Mouse (Mus musculus) T-helper 1 cell (primary cell): Measurements from ENCODE around the gene Spry1.

Experiments used
- in situ Hi-C: fragments of 300-600 bp; cut with MboI, MseI; formaldehyde crosslinking; loops from one replicate; pipeline ENCODE4 v1.15.1; 2025; ENCODE audit warnings: high pct_unique_total_duplicates

Spry1 gene

GRCm38 (mm10) chr3:37639690-37640089 is at the start of gene Spry1:
Gene Spry1, plus strand, starts transcription at chr3:37639947.
- in situ Hi-C loops: loop anchor here (10.0 kb wide), 1 partner anchor 545 kb away; no protein-coding TSS in a partner anchor

DNA sequence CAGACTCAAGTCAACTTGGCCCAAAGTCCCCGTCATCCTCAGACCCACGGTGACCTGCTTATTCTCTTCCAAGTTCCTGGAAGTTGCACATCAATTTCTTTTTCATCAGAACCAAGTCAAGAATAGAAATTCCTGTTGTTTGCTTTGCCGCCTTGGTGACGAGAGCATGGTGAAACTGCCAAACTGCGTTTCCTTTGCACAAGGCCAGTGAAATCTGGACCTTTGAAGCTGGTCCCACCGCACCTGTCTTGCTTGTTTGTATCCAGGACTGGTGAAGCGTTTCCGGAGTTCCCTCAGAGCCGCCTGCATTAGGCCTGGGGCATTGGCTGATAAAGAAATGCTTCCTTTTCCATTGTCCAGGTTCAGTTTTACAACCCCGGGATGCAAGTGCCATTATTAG is 44.0 kb upstream of the Spry1 start:
- in situ Hi-C loops: no loop called here

GRCm38 (mm10) chr3:37596519-37596918 is 43.2 kb upstream of the Spry1 start:
- in situ Hi-C loops: no loop called here

DNA sequence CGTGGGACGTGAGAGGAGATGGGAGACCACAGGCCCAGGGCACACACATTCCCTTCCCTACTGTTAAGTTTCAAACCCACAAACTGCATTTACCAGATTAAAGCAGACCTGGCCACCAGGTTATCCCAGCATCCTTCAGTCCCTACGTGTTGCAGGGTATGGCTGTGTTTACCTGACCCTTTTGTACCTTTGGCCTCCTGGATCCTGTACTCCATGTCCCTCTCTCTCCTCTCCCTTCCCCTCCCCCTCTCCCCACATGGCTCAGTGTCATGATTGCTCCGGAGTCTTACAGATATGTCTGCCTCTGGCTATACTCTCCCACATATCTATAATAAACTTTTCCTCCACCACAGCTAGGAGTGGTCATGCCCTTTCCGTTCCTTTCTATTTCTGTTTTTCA is 42.5 kb upstream of the Spry1 start:
- in situ Hi-C loops: no loop called here

DNA sequence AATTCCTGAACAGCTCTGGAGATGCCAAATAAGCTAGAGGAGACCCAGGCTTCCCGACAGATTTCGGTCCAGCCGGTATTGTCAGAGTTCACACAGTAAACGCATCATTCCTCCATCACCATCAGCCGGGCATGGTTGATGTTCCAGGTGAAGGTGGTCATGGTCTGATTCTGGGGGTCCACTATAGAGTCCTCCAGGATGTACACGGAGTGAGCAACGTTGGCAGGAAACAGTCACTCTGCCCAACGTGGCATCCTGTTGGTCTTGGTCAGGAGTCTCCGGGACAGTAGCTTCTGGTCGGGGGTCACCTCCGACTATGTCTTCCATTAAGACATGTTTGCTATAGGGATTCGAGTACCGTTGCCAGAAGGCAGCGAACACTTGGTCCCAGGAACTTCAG is 40.1 kb upstream of the Spry1 start:
- in situ Hi-C loops: loop anchor here (10.0 kb wide), 1 partner anchor 625 kb away; no protein-coding TSS in a partner anchor

- in situ Hi-C loops: loop anchor here (10.0 kb wide), 1 partner anchor 622 kb away; no protein-coding TSS in a partner anchor
Observed at GRCm38 (mm10) chr3:37602356-37602755, 37.4 kb upstream of the Spry1 start.

- in situ Hi-C loops: loop anchor here (10.0 kb wide), 1 partner anchor 622 kb away; no protein-coding TSS in a partner anchor
Observed at GRCm38 (mm10) chr3:37602890-37603289, 36.9 kb upstream of the Spry1 start.

DNA sequence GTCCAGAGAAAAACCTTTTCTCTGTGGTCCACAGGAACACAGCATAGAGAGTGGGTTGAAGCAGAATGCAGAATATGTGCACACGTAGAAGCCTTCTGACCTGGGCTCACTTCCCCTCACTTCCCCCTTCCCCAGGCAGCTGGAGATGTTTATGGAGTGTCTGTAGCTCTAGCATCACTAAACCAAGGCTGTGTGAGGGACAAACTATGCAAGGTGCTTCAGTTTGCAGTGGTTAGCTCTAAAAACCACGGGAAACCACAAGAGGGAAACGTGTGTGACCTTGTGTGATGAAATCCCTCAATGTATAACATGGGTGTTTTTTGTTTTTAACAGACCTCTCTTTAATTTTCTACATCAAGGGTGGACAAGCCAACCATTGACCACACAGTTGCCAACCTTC is 36.2 kb upstream of the Spry1 start:
- in situ Hi-C loops: loop anchor here (10.0 kb wide), 1 partner anchor 621 kb away; no protein-coding TSS in a partner anchor

- in situ Hi-C loops: loop anchor here (10.0 kb wide), 1 partner anchor 620 kb away; no protein-coding TSS in a partner anchor
Observed at GRCm38 (mm10) chr3:37604976-37605875, 34.5 kb upstream of the Spry1 start.

- in situ Hi-C loops: loop anchor here (10.0 kb wide), 1 partner anchor 619 kb away; no protein-coding TSS in a partner anchor
Observed at GRCm38 (mm10) chr3:37605876-37606238, 33.9 kb upstream of the Spry1 start.

GRCm38 (mm10) chr3:37608926-37609325 is 30.8 kb upstream of the Spry1 start:
- in situ Hi-C loops: loop anchor here (10.0 kb wide), 1 partner anchor 616 kb away; no protein-coding TSS in a partner anchor

- in situ Hi-C loops: no loop called here
Observed at GRCm38 (mm10) chr3:37610670-37611069, 29.1 kb upstream of the Spry1 start.

- in situ Hi-C loops: no loop called here
Observed at GRCm38 (mm10) chr3:37613722-37614121, 26.0 kb upstream of the Spry1 start.

DNA sequence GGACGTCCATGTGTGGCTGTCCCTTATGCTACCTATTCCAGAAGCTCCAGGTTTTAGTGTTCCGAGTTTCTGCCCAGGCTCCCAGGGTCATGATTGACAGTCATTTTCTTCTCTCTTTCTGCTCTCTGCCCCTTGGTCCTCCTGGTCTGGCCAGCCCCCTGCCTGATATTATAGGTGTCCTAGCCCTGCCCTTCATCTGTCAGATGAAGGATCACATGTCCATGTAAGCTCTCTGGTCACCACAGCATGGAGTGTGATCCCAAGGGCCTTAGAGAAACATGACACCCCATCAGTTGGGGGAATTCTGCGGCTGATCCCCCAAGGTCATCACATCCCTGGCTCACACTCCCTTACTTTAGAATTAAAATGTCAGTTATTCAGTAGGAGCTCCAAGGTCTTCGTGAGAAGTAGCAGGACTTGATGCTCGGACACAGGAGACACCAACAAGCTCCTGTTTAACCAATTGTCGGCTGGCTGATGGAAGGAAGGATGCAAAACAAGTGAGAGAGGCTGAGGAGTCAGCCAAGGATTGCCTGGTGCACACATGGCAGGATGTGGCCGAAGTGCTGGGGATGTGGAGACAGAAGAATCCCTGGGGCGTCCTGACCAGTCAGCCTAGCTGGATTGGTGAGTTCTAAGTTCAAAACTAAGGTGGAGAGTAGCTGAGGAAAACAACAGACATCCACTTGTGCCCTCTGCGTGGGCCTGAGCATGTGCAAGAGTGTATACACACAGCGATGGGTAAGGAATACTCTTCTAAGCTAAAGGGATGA is 24.7 kb upstream of the Spry1 start:
- in situ Hi-C loops: no loop called here

- in situ Hi-C loops: no loop called here
Observed at GRCm38 (mm10) chr3:37616586-37617547, 22.9 kb upstream of the Spry1 start.

DNA sequence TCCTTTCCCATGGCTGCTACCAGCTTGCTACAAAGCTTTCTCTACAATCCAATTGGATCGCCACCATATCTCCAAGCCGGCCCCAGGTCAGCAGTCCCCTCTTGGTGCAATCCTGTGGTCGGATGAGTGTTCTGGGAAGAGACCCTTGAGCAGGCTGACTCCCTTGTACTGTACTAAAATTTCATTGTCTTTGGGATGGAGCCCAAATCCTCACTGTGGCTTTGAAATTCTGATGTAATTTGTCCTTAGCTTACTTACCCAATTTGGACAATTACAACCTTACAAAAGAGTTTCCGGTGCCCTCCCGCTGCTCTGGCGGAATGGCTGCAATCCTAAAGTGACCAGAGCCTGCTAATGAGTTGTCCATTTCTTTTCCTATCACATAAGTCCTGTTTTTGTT is 7.5 kb upstream of the Spry1 start:
- in situ Hi-C loops: loop anchor here (10.0 kb wide), 1 partner anchor 553 kb away; no protein-coding TSS in a partner anchor

GRCm38 (mm10) chr3:37632751-37633150 is 7.0 kb upstream of the Spry1 start:
- in situ Hi-C loops: loop anchor here (10.0 kb wide), 1 partner anchor 552 kb away; no protein-coding TSS in a partner anchor

DNA sequence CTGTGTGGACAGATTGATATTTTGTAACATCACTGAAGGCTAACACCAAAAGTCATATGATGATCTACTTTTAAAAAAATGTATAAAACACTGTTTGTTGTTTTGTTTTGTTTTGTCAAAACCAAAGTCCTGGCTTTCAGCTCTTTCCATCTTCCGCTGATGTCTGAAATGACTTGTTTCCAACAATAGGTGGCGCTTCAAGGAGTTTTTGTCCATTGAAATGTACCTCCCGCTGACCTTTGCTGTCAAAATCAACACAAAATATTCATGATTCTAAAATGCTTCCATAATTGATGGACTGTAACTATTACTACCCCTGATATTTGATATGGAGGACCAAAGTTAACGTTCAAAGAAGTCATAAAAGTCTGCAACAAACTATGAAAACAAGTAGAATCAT is 5.1 kb upstream of the Spry1 start:
- in situ Hi-C loops: loop anchor here (10.0 kb wide), 1 partner anchor 550 kb away; no protein-coding TSS in a partner anchor

- in situ Hi-C loops: loop anchor here (10.0 kb wide), 1 partner anchor 548 kb away; no protein-coding TSS in a partner anchor
Observed at GRCm38 (mm10) chr3:37636921-37637320, 2.8 kb upstream of the Spry1 start.

DNA sequence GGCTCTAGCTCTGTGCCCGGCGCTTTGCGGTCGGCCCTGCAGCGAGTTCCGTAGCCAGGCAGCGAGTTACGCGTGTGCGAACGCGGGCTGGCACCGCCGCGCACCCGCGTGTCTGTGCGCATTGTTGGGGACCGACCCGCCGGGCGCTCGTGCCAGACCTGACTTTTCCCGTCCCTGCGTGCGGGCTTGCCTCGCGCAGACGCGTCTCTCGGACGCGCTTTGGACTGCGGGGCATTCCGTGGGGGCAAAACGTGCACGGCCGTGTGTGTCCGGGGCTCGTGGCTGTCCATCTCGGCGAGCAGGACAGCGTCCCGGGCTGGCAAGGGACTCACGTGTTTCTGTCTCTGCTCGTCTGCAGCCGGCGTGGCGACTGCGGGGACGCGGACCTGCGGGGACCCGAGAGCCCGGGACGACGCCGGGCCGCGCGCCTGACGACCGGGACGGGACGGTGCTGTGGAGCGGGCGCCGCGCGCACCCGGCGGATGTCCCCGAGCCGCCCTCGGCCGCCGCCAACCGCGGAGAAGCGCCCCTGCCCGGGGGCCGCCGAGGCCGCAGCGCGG is 495 bp downstream of the Spry1 start:
- in situ Hi-C loops: no loop called here
